Comparison of ENCODE assay signal across 12 mouse cellular contexts in the genomic region with DNA sequence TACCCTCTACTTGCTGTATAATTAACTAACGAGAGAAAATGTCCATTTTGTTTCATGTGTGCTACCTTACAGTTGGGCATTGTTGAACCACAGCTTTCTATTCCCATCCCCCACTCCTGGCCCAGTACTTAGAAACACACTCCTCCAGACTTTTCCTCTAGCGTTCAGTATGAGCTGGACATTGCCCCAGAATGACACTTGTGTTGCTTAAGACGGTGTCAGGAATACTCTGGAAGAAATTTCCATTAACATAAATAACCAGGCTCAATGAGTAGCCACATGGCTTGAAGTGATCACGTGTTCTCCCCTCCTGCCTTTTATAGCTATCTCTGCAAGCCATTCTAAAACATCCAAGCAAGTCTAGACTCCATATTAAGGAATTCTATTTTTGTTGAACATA. TPM values are rescaled to one million over a fixed set of nuclear protein-coding genes. Genes with fewer than 3 reads are reported as not detected.
A peak's percentile ranks its signal among the peaks of the same experiment; 100 is the strongest.
DNase-seq lines count a peak whose midpoint lies in the region; ATAC-seq and TF ChIP-seq lines count a peak whose summit lies in the region.
"Had no signal": no experiment of that assay in that cellular context is flagged by ENCODE, and none has a peak within 500 bp of the region (broad histone marks: within the 10 kb centered on the region; RNA-seq: fewer than 3 reads in every experiment).

No protein-coding gene starts in this region.

- H3K27me3 ChIP-seq in heart, embryonic 14.5 days (ENCODE audit: control insufficient read depth, insufficient read depth, low read length): no peaks in the 10 kb centered on the region
- no peaks in the 10 kb centered on the region for H3K27me3 ChIP-seq in forebrain, embryonic 13.5 days
- H3K27me3 ChIP-seq in lung, embryonic 16.5 days (ENCODE audit: control insufficient read depth, insufficient read depth, low read depth, low read length): no peaks in the 10 kb centered on the region
- H3K27me3 ChIP-seq in hindbrain, postnatal 0 days (ENCODE audit: insufficient read depth, low read length): no peaks in the 10 kb centered on the region

- WGBS in heart, embryonic 14.5 days: 42% methylated on average over 4 of the region's 4 CpGs
- WGBS in forebrain, embryonic 13.5 days: 29% methylated on average over 4 of the region's 4 CpGs
- WGBS in lung, embryonic 16.5 days: 44% methylated on average over 4 of the region's 4 CpGs
- 65% methylated on average over 4 of the region's 4 CpGs for WGBS in hindbrain, postnatal 0 days

- ATAC-seq in heart, embryonic 14.5 days (ENCODE audit: insufficient number of reproducible peaks, insufficient read depth, low FRiP score, low read depth): no peak
- ATAC-seq in forebrain, embryonic 13.5 days: peak; percentile 77
- ATAC-seq in lung, embryonic 16.5 days (ENCODE audit: low read depth): peak; percentile 93
- ATAC-seq in granulocyte monocyte progenitor cell, adult 5-6 weeks (replicated peaks; ENCODE audit: poor library complexity, severe bottlenecking): no peak
- ATAC-seq in hindbrain, postnatal 0 days: no peak
- ATAC-seq: CD4-positive, CD25-positive, alpha-beta regulatory T cell, adult 4 months had no signal

- H3K27ac ChIP-seq in heart, embryonic 14.5 days (replicated peaks in 1 of 2; ENCODE audit: control insufficient read depth in 1 of 2, insufficient read depth in 1 of 2, low read depth in 2 of 2, low read length in 2 of 2): peak overlapping the region; percentile 2 to 39; a peak in 1 of 4 replicates
- no peak overlapping the region for H3K27ac ChIP-seq in forebrain, embryonic 13.5 days
- H3K27ac ChIP-seq in lung, embryonic 16.5 days (ENCODE audit: low read length): peak overlapping the region; percentile 81
- H3K27ac ChIP-seq in hindbrain, postnatal 0 days: no peak overlapping the region
- H3K27ac ChIP-seq: macrophage had no signal

- H3K9ac ChIP-seq in heart, embryonic 14.5 days (ENCODE audit: low read length): no peak overlapping the region
- no peak overlapping the region for H3K9ac ChIP-seq in forebrain, embryonic 13.5 days
- H3K9ac ChIP-seq in lung, embryonic 16.5 days (ENCODE audit: low read length): no peak overlapping the region
- H3K9ac ChIP-seq in hindbrain, postnatal 0 days (replicated peaks; ENCODE audit: low read length): no peak overlapping the region

- no peak for TF ChIP-seq CTCF in hindbrain, postnatal 0 days (IDR thresholded peaks at IDR 0.05; ENCODE audit: low read depth)

- no peak overlapping the region for H3K4me3 ChIP-seq in heart, embryonic 14.5 days (ENCODE audit: control insufficient read depth in 1 of 2, insufficient read depth in 1 of 2, low read depth in 1 of 2, low read length in 2 of 2)
- no peak overlapping the region for H3K4me3 ChIP-seq in forebrain, embryonic 13.5 days
- no peak overlapping the region for H3K4me3 ChIP-seq in lung, embryonic 16.5 days (ENCODE audit: low read length)
- H3K4me3 ChIP-seq in hindbrain, postnatal 0 days (ENCODE audit: low read length): no peak overlapping the region

- intact Hi-C loops in heart, postnatal 14 days (cut with DNase I): no loop called here

- no peak for DNase-seq in heart, postnatal 14 days
- peak; percentile 68 for DNase-seq in NIH3T3 (ENCODE audit: low read depth)
- DNase-seq in hindbrain, postnatal 0 days (ENCODE audit: low spot score): no peak
- no peak for DNase-seq in frontal cortex, postnatal 25 days (ENCODE audit: low spot score in 2 of 2)
- DNase-seq: right cerebral cortex, adult 18-20 months had no signal

- H3K36me3 ChIP-seq in heart, embryonic 14.5 days (ENCODE audit: control insufficient read depth, insufficient read depth, low read length): no peaks in the 10 kb centered on the region
- no peaks in the 10 kb centered on the region for H3K36me3 ChIP-seq in forebrain, embryonic 13.5 days (ENCODE audit: poor library complexity, severe bottlenecking)
- no peaks in the 10 kb centered on the region for H3K36me3 ChIP-seq in lung, embryonic 16.5 days (ENCODE audit: control insufficient read depth, insufficient read depth, low read length)
- H3K36me3 ChIP-seq in hindbrain, postnatal 0 days (ENCODE audit: insufficient read depth, low read length): no peaks in the 10 kb centered on the region

- H3K4me1 ChIP-seq in heart, embryonic 14.5 days (ENCODE audit: control insufficient read depth in 2 of 2, insufficient read depth in 2 of 2, low read length in 2 of 2): peaks cover 6 to 18% of the 10 kb centered on the region in 2 experiments
- H3K4me1 ChIP-seq in forebrain, embryonic 13.5 days: peaks cover 13% of the 10 kb centered on the region
- peaks cover 11% of the 10 kb centered on the region; the same call in 1 of the 2 replicates for H3K4me1 ChIP-seq in lung, embryonic 16.5 days (replicated peaks; ENCODE audit: control insufficient read depth, insufficient read depth, low read length)
- no peaks in the 10 kb centered on the region for H3K4me1 ChIP-seq in hindbrain, postnatal 0 days (ENCODE audit: insufficient read depth, low read length)

- H3K4me2 ChIP-seq in heart, embryonic 14.5 days (ENCODE audit: low read length): no peak overlapping the region
- no peak overlapping the region for H3K4me2 ChIP-seq in forebrain, embryonic 13.5 days
- no peak overlapping the region for H3K4me2 ChIP-seq in lung, embryonic 16.5 days (ENCODE audit: low read depth, low read length)
- H3K4me2 ChIP-seq in hindbrain, postnatal 0 days (ENCODE audit: low read depth, low read length): no peak overlapping the region

- H3K9me3 ChIP-seq in heart, embryonic 14.5 days (ENCODE audit: control insufficient read depth, low read length): no peaks in the 10 kb centered on the region
- H3K9me3 ChIP-seq in forebrain, embryonic 13.5 days (replicated peaks): no peaks in the 10 kb centered on the region
- H3K9me3 ChIP-seq in lung, embryonic 16.5 days (ENCODE audit: control insufficient read depth, low read length): no peaks in the 10 kb centered on the region
- H3K9me3 ChIP-seq in hindbrain, postnatal 0 days (ENCODE audit: low read length): no peaks in the 10 kb centered on the region

RNA-seq across cellular contexts. Expression of gene Fgf7, which starts 26.1 kb away (rescaled TPM):
- 0.50 and 0.57 TPM in 2 replicates for polyA plus RNA-seq in heart, embryonic 14.5 days (2014; fragmentation: Nextera tagmentation; extraction: Ambion mirVana)
- 1 to 10 TPM in 1 of 2 experiments, under 1 TPM in 1; 0.59 to 1.2 TPM for total RNA-seq in heart, postnatal 14 days (2021)
- polyA plus RNA-seq in forebrain, embryonic 13.5 days (2015; fragmentation: Nextera tagmentation; extraction: Ambion mirVana): 0.93 and 1.4 TPM in 2 replicates
- polyA plus RNA-seq in lung, embryonic 16.5 days (2015; fragmentation: Nextera tagmentation; extraction: Ambion mirVana): 16.3 and 19.2 TPM in 2 replicates
- total RNA-seq in granulocyte monocyte progenitor cell, adult 5-6 weeks (2014; fragmentation: Nextera tagmentation): not detected in 2 replicates
- not detected in 2 replicates for total RNA-seq in granulocyte monocyte progenitor cell, adult 5-6 weeks (2017)
- 0.11 and 0.42 TPM in 2 replicates for total RNA-seq in hindbrain, postnatal 0 days (2014; rRNA removed)
- 0.55 and 0.59 TPM in 2 replicates for polyA plus RNA-seq in hindbrain, postnatal 0 days (2015; fragmentation: Nextera tagmentation; extraction: Ambion mirVana)
- total RNA-seq: common myeloid progenitor, adult 5-6 weeks had no signal
- polyA plus RNA-seq: CD4-positive, CD25-positive, alpha-beta regulatory T cell, adult 4 months had no signal

Comparison
In these comparisons a context has a peak if more than half of its experiments do, and no peak if none do; other contexts are left out.
1. ATAC-seq: peak in forebrain, embryonic 13.5 days (single experiment) and lung, embryonic 16.5 days (single experiment); none in heart, embryonic 14.5 days (single experiment), granulocyte monocyte progenitor cell, adult 5-6 weeks (single experiment) and hindbrain, postnatal 0 days (single experiment).
2. H3K27ac ChIP-seq: peak in heart, embryonic 14.5 days (2 of 2) and lung, embryonic 16.5 days (single experiment); none in forebrain, embryonic 13.5 days (single experiment) and hindbrain, postnatal 0 days (single experiment).